Mouse (Mus musculus) stomach, embryonic 14.5 days (tissue): ENCODE measurements around the gene Prl5a1. TPM values are rescaled to one million over a fixed set of nuclear protein-coding genes. Genes with fewer than 3 reads are reported as not detected.

Experiments
- ATAC-seq: fragments of 200-750 bp; cut with Nextera tagmentation; 2 replicates; pipeline ENCODE4 v1.8.0; 2017; ENCODE audit warnings: low read depth, moderate TSS enrichment; ENCODE audit not compliant: insufficient number of reproducible peaks, insufficient read depth, low FRiP score
- H3K27ac ChIP-seq: fragments of 300-500 bp; sonication (generic); 2 replicates; pipeline ENCODE4 v1.5.1; 2014; ENCODE audit warnings: mild to moderate bottlenecking, low read length, moderate library complexity, mixed read lengths
- H3K27me3 ChIP-seq: fragments of 300-500 bp; sonication (generic); 2 replicates; pipeline ENCODE4 v1.6.1; 2014; ENCODE audit warnings: low read length, control low read depth, mixed read lengths; ENCODE audit not compliant: control insufficient read depth, insufficient read depth
- H3K36me3 ChIP-seq: fragments of 300-500 bp; sonication (generic); 2 replicates; pipeline ENCODE4 v1.6.1; 2014; ENCODE audit warnings: mild to moderate bottlenecking, control low read depth, low read length, moderate library complexity, mixed read lengths; ENCODE audit not compliant: control insufficient read depth, insufficient read depth
- H3K4me1 ChIP-seq: fragments of 300-500 bp; sonication (generic); 2 replicates; pipeline ENCODE4 v1.6.1; 2014; ENCODE audit warnings: low read length, control low read depth, mixed read lengths; ENCODE audit not compliant: control insufficient read depth, insufficient read depth
- H3K4me2 ChIP-seq: fragments of 300-500 bp; sonication (generic); replicated peaks from 2 replicates; pipeline ENCODE4 v1.6.1; 2014; ENCODE audit warnings: low read depth, low read length, control low read depth
- H3K4me3 ChIP-seq: fragments of 300-500 bp; sonication (generic); 2 replicates; pipeline ENCODE4 v1.5.1; 2014; ENCODE audit warnings: low read depth, low read length, control low read depth
- H3K9ac ChIP-seq: fragments of 300-500 bp; sonication (generic); replicated peaks from 2 replicates; pipeline ENCODE4 v1.6.1; 2014; ENCODE audit warnings: low read depth, mild to moderate bottlenecking, control low read depth, low read length, moderate library complexity, mixed read lengths
- H3K9me3 ChIP-seq: fragments of 300-500 bp; sonication (generic); 2 replicates; pipeline ENCODE4 v1.6.1; 2016; ENCODE audit warnings: low read depth, low read length, control low read depth; ENCODE audit not compliant: control insufficient read depth
- WGBS: fragments of 180-500 bp; shearing (Covaris S2); extraction: QIAGEN DNeasy Blood & Tissue Kit; methylation state at CpG from one replicate; pipeline ENCODE4 v1.1.7; 2014; 5-methylcytosine and 5-hydroxymethylcytosine counted together
- polyA plus RNA-seq: library from polyadenylated mRNA; unstranded; fragments of >200 nt; fragmentation: Nextera tagmentation; extraction: Ambion mirVana; gene quantifications from 2 replicates; pipeline ENCODE4 v1.2.1, GENCODE M21; 2014

The Prl5a1 gene
- polyA plus RNA-seq = not detected in 2 replicates

DNA sequence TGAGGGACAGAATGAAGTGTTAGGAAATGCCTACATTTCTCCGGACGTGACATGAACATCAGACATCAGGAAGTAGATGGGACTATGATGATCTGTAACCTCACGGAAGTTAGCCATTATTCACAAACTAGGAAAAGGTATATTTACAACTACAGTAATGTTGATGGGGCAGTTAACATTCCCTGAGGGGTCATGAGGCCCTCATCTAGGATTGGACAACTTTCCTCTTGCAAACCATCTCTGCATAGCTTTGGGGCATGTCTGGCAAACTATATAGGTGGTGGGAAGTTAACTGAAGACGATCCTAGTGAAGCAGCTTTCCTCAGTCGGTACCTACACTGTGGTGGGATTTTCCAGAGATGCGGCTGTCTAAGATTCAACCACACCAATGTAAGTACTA, at the start of gene Prl5a1:
Gene Prl5a1 (plus strand): TSS at position 301 of the 400 bp plus-strand sequence.
- H3K4me1 ChIP-seq = no peaks in the 10 kb centered on the region
- no peaks in the 10 kb centered on the region for H3K9me3 ChIP-seq
- H3K4me3 ChIP-seq = no peak within 1 kb of the TSS
- no peak within 1 kb of the TSS for H3K27ac ChIP-seq
- H3K27me3 ChIP-seq = no peaks in the 10 kb centered on the region
- H3K36me3 ChIP-seq = no peaks in the 10 kb centered on the region
- no peak within 1 kb of the TSS for H3K4me2 ChIP-seq
- no peak for ATAC-seq
- H3K9ac ChIP-seq = no peak within 1 kb of the TSS
- 89% methylated on average over 6 of the region's 6 CpGs for WGBS

GRCm38 (mm10) chr13:28096161-28096560, 46.1 kb upstream of the Prl5a1 start:
- H3K27ac ChIP-seq = no peak overlapping the region
- no peaks in the 10 kb centered on the region for H3K36me3 ChIP-seq
- H3K4me3 ChIP-seq = no peak overlapping the region
- H3K4me1 ChIP-seq = no peaks in the 10 kb centered on the region
- H3K9ac ChIP-seq = no peak overlapping the region
- H3K4me2 ChIP-seq = no peak overlapping the region
- H3K27me3 ChIP-seq = no peaks in the 10 kb centered on the region
- no peak for ATAC-seq
- H3K9me3 ChIP-seq = no peaks in the 10 kb centered on the region

DNA sequence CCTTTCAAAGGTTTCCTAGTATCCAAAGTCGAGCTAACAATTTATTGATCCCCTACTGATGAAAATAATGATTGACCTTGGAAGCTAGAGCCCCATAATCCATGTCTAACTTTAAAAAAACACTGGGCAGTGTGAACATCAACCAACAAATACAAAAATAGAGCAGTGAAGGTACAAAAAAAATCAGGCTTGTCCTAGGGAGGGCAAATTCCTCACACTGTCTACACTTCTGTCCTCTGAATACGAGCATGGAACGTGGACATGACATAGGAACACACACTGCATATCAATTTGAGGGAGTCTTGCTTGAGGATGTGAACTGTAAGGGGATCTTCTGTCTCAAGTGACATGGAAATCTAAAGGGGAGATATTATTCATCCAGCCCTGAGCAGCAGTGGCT, 33.7 kb upstream of the Prl5a1 start:
- Histone ChIP-seq H3K27me3 (no peaks in the 10 kb centered on the region), H3K36me3 (no peaks in the 10 kb centered on the region), H3K27ac (no peak overlapping the region), H3K9ac (no peak overlapping the region), H3K4me2 (no peak overlapping the region), H3K4me3 (no peak overlapping the region), H3K4me1 (no peaks in the 10 kb centered on the region), H3K9me3 (no peaks in the 10 kb centered on the region)
- ATAC-seq = no peak
- WGBS = 75% methylated on average over 3 of the region's 3 CpGs

DNA sequence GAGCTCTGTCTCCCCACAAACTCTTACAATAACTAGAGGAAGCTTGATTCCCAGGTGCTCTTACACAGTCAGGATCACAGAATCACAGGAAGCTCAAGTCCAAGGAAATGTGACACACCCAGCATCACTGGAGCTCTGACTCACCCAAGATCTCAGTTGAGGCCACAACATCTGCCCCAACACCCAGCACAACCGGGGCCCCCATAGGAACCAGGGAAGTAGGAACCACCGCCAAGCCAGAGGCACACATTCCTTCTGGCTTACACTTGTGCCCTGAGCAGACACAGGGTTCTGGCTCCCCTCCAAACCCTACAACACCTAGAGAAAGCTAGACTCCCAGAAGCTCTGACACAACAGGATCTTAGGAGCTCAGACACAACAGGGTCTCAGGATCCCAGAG, 9.5 kb upstream of the Prl5a1 start:
- 82% methylated on average over 2 of the region's 2 CpGs for WGBS
- Histone ChIP-seq H3K27ac (no peak overlapping the region), H3K4me2 (no peak overlapping the region), H3K27me3 (no peaks in the 10 kb centered on the region), H3K9ac (no peak overlapping the region), H3K36me3 (no peaks in the 10 kb centered on the region), H3K4me1 (no peaks in the 10 kb centered on the region), H3K4me3 (no peak overlapping the region), H3K9me3 (no peaks in the 10 kb centered on the region)
- no peak for ATAC-seq

DNA sequence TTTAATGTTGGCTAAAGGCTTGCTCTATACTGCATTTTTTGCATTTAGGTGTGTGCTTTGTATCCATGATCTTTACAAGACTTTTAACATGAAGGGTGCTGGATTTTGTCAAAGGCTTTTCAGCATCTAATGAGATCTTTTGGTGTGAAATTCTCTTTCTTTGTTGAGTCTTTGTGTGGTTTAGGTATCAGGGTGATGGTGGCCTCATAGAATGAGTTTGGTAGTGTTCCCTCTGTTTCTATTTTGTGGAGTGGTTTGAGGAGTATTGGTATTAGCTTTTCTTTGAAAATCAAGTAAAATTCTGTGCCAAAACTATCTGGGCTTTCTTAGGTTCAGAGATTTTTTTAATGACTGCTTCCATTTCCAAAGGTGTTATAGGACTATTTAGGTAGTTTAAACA, 6.5 kb upstream of the Prl5a1 start:
- Histone ChIP-seq H3K27ac (no peak overlapping the region), H3K27me3 (no peaks in the 10 kb centered on the region), H3K9me3 (no peaks in the 10 kb centered on the region), H3K36me3 (no peaks in the 10 kb centered on the region), H3K4me3 (no peak overlapping the region), H3K4me2 (no peak overlapping the region), H3K9ac (no peak overlapping the region), H3K4me1 (no peaks in the 10 kb centered on the region)
- ATAC-seq = no peak

Other genes with a start within 250 kb of the Prl5a1 start
- gene Prl4a1, start 126.3 kb upstream of the Prl5a1 start, polyA plus RNA-seq = not detected in 2 replicates
- 4.4 and 4.6 TPM in 2 replicates for gene Gm11361, start 115.0 kb downstream of the Prl5a1 start, polyA plus RNA-seq